Comparison of ENCODE assay signal across 30 mouse cellular contexts in the genomic region with DNA sequence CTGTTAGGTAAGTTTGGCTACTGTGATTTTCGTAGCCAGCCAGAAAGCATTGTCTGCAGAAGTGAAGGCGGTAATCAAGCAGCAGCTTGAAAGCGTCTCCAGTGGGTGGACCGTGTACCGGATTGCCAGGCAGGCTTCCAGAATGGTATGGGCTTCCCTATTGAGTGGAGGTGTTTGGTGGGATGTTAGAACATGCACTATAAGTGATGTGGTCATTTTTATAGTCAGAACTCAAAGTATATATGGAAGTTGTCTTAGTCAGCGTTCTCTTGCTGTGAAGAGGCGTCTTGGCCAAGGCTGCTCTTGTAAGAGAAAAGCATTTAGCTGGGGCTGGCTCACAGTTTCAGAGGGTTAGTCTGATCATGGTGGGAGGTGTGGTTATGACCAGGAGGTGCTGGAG. TPM values are rescaled to one million over a fixed set of nuclear protein-coding genes. Genes with fewer than 3 reads are reported as not detected.
A peak's percentile ranks its signal among the peaks of the same experiment; 100 is the strongest.
DNase-seq lines count a peak whose midpoint lies in the region; ATAC-seq lines count a peak whose summit lies in the region.
"Had no signal": no experiment of that assay in that cellular context is flagged by ENCODE, and none has a peak within 500 bp of the region (broad histone marks: within the 10 kb centered on the region; RNA-seq: fewer than 3 reads in every experiment).

No protein-coding gene starts in this region.

- H3K36me3 ChIP-seq in heart, embryonic 12.5 days = peaks cover 87% of the 10 kb centered on the region
- peaks cover 61% of the 10 kb centered on the region for H3K36me3 ChIP-seq in heart, embryonic 11.5 days (ENCODE audit: control insufficient read depth, insufficient read depth, low read length)

- 92% methylated on average over 7 of the region's 7 CpGs for WGBS in heart, embryonic 12.5 days
- 94% methylated on average over 7 of the region's 7 CpGs for WGBS in heart, embryonic 11.5 days (ENCODE audit: insufficient replicate concordance)

- no peaks in the 10 kb centered on the region for H3K9me3 ChIP-seq in heart, embryonic 12.5 days (replicated peaks)
- H3K9me3 ChIP-seq in heart, embryonic 11.5 days (replicated peaks; ENCODE audit: control insufficient read depth, low read length) = no peaks in the 10 kb centered on the region
- H3K9me3 ChIP-seq: embryonic facial prominence, embryonic 10.5 days; heart, embryonic 10.5 days; hindbrain, embryonic 10.5 days; limb, embryonic 12.5 days; midbrain, embryonic 10.5 days; neural tube, embryonic 13.5 days had no signal

- ATAC-seq in frontal cortex, adult (ENCODE audit: low TSS enrichment) = peak; percentile 78
- ATAC-seq in heart, embryonic 12.5 days (ENCODE audit: insufficient number of reproducible peaks, low FRiP score) = no peak
- no peak for ATAC-seq in heart, embryonic 11.5 days (replicated peaks; ENCODE audit: insufficient number of reproducible peaks, low FRiP score, low TSS enrichment)
- ATAC-seq: forebrain, postnatal 0 days; hindbrain, postnatal 0 days; intestine, embryonic 16.5 days; liver, postnatal 0 days; lung, postnatal 0 days; midbrain, embryonic 16.5 days had no signal

- H3K27me3 ChIP-seq in heart, embryonic 12.5 days (replicated peaks) = no peaks in the 10 kb centered on the region
- no peaks in the 10 kb centered on the region for H3K27me3 ChIP-seq in heart, embryonic 11.5 days (ENCODE audit: control insufficient read depth, insufficient read depth, low read length)
- H3K27me3 ChIP-seq: limb, embryonic 12.5 days; neural tube, embryonic 13.5 days had no signal

- H3K9ac ChIP-seq in heart, embryonic 12.5 days = no peak overlapping the region
- H3K9ac ChIP-seq in heart, embryonic 11.5 days (ENCODE audit: low read depth, low read length) = no peak overlapping the region
- H3K9ac ChIP-seq: forebrain, postnatal 0 days; limb, embryonic 12.5 days; liver, postnatal 0 days; neural tube, embryonic 13.5 days had no signal

- no peaks in the 10 kb centered on the region for H3K4me1 ChIP-seq in heart, embryonic 12.5 days (replicated peaks)
- H3K4me1 ChIP-seq in heart, embryonic 11.5 days (ENCODE audit: control insufficient read depth, insufficient read depth, low read length) = no peaks in the 10 kb centered on the region
- H3K4me1 ChIP-seq: embryonic facial prominence, embryonic 10.5 days; heart, embryonic 10.5 days; hindbrain, embryonic 10.5 days; limb, embryonic 12.5 days; midbrain, embryonic 10.5 days; neural tube, embryonic 13.5 days had no signal

- H3K4me3 ChIP-seq in heart, embryonic 12.5 days = no peak overlapping the region
- no peak overlapping the region for H3K4me3 ChIP-seq in heart, embryonic 11.5 days (ENCODE audit: low read depth, low read length)
- H3K4me3 ChIP-seq: embryonic facial prominence, embryonic 10.5 days; heart, embryonic 10.5 days; hindbrain, embryonic 10.5 days; layer of hippocampus, adult 2 months; limb, embryonic 12.5 days; midbrain, embryonic 10.5 days; myocyte; neural tube, embryonic 13.5 days had no signal

- DNase-seq in frontal cortex, postnatal 10 days (ENCODE audit: low spot score in 2 of 2) = no peak
- peak; percentile 73 to 82 for DNase-seq in right cerebral cortex, adult 2 months (ENCODE audit: low spot score in 2 of 2)
- no peak for DNase-seq in right cerebral cortex, postnatal 10 days (ENCODE audit: low spot score in 2 of 2)
- peak; percentile 30 for DNase-seq in right cerebral cortex, postnatal 14 days
- DNase-seq: adrenal gland, postnatal 14 days; cerebellum, adult 11 months; cerebellum, adult 9-11 months; forebrain, postnatal 0 days; heart, postnatal 10 days; kidney, adult 9 months; kidney, postnatal 14 days; liver, postnatal 0 days; retina, postnatal 1 day; thymus, postnatal 25 days had no signal

- H3K4me2 ChIP-seq in heart, embryonic 12.5 days = no peak overlapping the region
- H3K4me2 ChIP-seq in heart, embryonic 11.5 days = no peak overlapping the region
- H3K4me2 ChIP-seq: limb, embryonic 12.5 days; liver, embryonic 11.5 days; neural tube, embryonic 13.5 days had no signal

- no peak overlapping the region for H3K27ac ChIP-seq in heart, embryonic 12.5 days (ENCODE audit: poor library complexity, severe bottlenecking)
- H3K27ac ChIP-seq in heart, embryonic 11.5 days (ENCODE audit: low read depth, low read length) = no peak overlapping the region
- H3K27ac ChIP-seq: embryonic facial prominence, embryonic 10.5 days; heart, embryonic 10.5 days; hindbrain, embryonic 10.5 days; hindbrain, postnatal 0 days; layer of hippocampus, adult 2 months; limb, embryonic 12.5 days; midbrain, embryonic 10.5 days; neural tube, embryonic 13.5 days had no signal

RNA-seq across cellular contexts. Expression of a gene that starts 34.9 kb away (rescaled TPM):
- polyA plus RNA-seq in heart, embryonic 12.5 days (2016; fragmentation: Nextera tagmentation; extraction: Ambion mirVana) = 48.8 and 51.8 TPM in 2 replicates
- 38.5 and 40.4 TPM in 2 replicates for polyA plus RNA-seq in heart, embryonic 11.5 days (2014; fragmentation: Nextera tagmentation; extraction: Ambion mirVana)

RNA-seq across cellular contexts. Expression of a gene that starts 35.0 kb away (rescaled TPM):
- 40.3 and 43.3 TPM in 2 replicates for polyA plus RNA-seq in heart, embryonic 12.5 days (2016; fragmentation: Nextera tagmentation; extraction: Ambion mirVana)
- 37.0 and 39.9 TPM in 2 replicates for polyA plus RNA-seq in heart, embryonic 11.5 days (2014; fragmentation: Nextera tagmentation; extraction: Ambion mirVana)

Comparison
In these comparisons a context has a peak if more than half of its experiments do, and no peak if none do; other contexts are left out.
1. DNase-seq: peak in right cerebral cortex, adult 2 months (2 of 2) and right cerebral cortex, postnatal 14 days (single experiment); none in frontal cortex, postnatal 10 days (0 of 2) and right cerebral cortex, postnatal 10 days (0 of 2).